Mouse (Mus musculus): Measurements from ENCODE around the gene Rbms1.

The Rbms1 gene

DNA sequence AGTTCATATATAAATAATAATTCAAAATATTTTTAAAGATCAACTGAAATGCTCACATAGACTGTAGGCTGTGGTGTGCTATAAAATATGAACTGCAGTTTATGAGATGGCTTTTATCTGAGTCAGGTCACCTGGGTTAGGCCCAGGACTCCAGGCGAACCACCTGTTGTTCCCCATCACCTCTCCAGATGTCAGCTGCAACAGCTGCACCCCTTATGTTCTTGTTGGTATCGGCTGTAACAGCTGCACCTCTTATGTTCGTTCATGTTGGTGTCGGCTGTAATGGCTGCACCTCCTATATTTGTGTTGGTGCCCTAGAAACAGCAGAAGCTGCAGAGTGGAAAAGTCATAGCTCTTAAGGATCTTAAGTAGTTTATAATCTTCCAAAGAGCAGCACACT lies 252.7 kb downstream of the Rbms1 start:
- in situ Hi-C loops (cut with MboI; ENCODE audit: low pct_unique_long_range_greater_than_20kb in 1 of 2, low sequenced_read_pairs in 2 of 2, unreplicated experiment in 1 of 2) = loop anchor here in 1 of 2 experiments (25.0 kb wide), 1 partner anchor 752 kb away; no protein-coding TSS in a partner anchor

DNA sequence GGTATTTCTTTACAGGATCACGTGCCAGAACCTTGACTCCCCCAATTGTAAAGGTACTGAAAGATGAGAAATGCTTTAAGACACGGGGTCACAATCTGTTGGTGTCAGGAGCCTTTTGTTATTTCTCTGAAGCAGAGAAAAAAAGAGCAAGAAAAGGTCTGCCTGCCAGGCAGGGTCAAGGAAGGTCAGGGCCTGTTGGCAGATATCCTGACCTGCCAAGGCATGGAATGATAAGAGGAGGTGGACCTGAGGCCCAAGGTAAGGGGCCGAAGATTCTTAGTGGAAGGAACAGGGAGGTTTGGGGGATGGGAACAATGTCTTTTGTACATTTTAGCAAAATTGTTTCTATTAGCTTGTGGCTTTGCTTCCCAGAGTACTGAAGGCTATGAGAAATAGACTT lies 254.3 kb downstream of the Rbms1 start:
- in situ Hi-C loops (cut with MboI; ENCODE audit: low pct_unique_long_range_greater_than_20kb in 1 of 2, low sequenced_read_pairs in 2 of 2, unreplicated experiment in 1 of 2) = loop anchor here in 1 of 2 experiments (25.0 kb wide), 1 partner anchor 754 kb away; no protein-coding TSS in a partner anchor

DNA sequence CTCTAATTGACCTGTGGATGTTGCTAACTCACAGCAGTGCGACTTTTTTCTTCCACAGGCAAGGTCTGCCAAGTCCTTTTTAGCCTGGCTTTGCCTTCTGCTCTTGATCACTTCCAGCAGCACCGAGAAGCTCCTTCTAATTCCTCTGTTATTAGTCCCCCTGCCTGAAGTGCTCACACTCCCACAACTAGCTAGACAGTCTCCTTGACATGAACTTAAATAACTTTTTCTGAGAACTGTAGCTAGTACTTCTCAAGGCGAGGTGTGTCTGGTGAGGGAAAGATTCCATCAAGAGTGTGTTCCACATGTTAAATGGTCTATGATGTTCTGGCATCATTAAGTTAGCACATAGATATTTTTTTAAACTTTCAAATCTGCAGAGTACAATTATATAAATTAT lies 256.1 kb downstream of the Rbms1 start:
- in situ Hi-C loops (cut with MboI; ENCODE audit: low pct_unique_long_range_greater_than_20kb in 1 of 2, low sequenced_read_pairs in 2 of 2, unreplicated experiment in 1 of 2) = loop anchor here in 1 of 2 experiments (25.0 kb wide), 1 partner anchor 755 kb away; no protein-coding TSS in a partner anchor

DNA sequence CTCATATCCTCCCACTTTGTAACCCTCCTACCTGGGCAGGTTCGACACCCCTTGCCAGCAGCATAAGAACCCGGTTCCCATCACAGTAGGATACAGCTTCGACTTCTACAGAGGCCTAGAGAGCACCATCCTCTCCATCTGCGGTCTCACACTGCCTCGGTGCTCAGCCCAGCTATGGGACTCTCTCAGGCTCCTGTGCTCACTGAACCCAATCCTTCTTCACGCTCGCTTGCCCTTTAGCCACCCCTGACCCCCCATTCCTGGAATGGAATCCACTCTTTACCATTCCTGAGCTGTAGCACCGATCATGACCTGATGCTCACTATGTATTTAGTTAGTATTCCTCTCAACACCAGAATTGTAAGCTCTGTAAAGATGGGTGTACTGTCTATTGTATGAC lies 257.6 kb downstream of the Rbms1 start:
- in situ Hi-C loops (cut with MboI; ENCODE audit: low pct_unique_long_range_greater_than_20kb in 1 of 2, low sequenced_read_pairs in 2 of 2, unreplicated experiment in 1 of 2) = loop anchor here in 1 of 2 experiments (25.0 kb wide), 1 partner anchor 757 kb away; no protein-coding TSS in a partner anchor

DNA sequence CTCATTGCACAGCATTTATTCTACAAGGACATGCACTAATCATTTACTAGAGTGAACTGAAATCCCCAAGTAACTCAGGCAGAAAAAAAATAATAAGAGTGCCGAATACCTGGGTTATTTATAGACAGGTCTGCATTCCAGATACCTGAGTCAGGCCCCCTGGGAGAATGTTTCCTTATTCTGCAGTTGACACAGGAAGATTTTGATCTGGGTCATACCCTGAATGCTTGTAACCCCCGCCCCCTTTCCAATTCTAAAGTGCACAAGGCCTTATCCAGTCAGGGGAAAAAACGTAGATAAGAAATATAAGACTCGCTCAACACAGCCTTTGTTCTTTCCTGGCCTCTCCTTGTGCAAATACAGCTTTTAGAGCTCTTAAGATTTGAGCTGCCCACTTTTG lies 259.7 kb downstream of the Rbms1 start:
- in situ Hi-C loops (cut with MboI; ENCODE audit: low pct_unique_long_range_greater_than_20kb in 1 of 2, low sequenced_read_pairs in 2 of 2, unreplicated experiment in 1 of 2) = loop anchor here in 1 of 2 experiments (25.0 kb wide), 1 partner anchor 759 kb away; no protein-coding TSS in a partner anchor

DNA sequence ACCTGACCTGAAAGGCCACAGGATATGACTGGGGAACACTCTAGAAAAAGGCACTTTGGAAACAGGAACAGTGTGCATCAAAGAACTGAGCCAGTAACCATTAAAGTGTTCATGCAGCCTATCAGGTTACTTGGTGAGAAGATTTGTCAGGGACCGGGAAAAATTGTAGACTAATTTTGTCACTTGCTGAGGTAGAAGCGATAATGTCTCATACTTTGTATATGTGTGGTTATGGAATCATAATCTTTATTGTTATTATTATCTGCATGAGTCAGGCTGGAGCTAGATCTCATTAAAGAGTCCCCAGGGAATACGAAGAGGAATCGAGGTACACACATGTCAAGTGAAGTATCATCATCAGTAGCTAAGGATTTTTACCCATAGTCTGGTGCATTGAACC lies 262.0 kb downstream of the Rbms1 start:
- in situ Hi-C loops (cut with MboI; ENCODE audit: low pct_unique_long_range_greater_than_20kb in 1 of 2, low sequenced_read_pairs in 2 of 2, unreplicated experiment in 1 of 2) = loop anchor here in 1 of 2 experiments (25.0 kb wide), 1 partner anchor 761 kb away; no protein-coding TSS in a partner anchor

Measured in mouse embryonic stem cell (cell line).